Mouse (Mus musculus): Measurements from ENCODE around the gene C1s1. TPM values are rescaled to one million over a fixed set of nuclear protein-coding genes. Genes with fewer than 3 reads are reported as not detected.
"Not testable (repeated sequence)": the region's sequence is repeated elsewhere in the genome, so short reads cannot be mapped to it uniquely, and the experiment has no call there.

The C1s1 gene
- polyA plus RNA-seq (2015; fragmentation: Nextera tagmentation; extraction: Ambion mirVana): 16.9 and 18.0 TPM in 2 replicates

- H3K4me1 ChIP-seq (replicated peaks; ENCODE audit: control insufficient read depth, insufficient read depth); H3K4me3 ChIP-seq (ENCODE audit: low read depth, low read length); H3K27me3 ChIP-seq (ENCODE audit: control insufficient read depth, insufficient read depth, low read length); H3K4me2 ChIP-seq (replicated peaks; ENCODE audit: low read depth); H3K9ac ChIP-seq (ENCODE audit: low read length); H3K9me3 ChIP-seq (ENCODE audit: control insufficient read depth, low read length); H3K36me3 ChIP-seq (ENCODE audit: control insufficient read depth, insufficient read depth, low read length); H3K27ac ChIP-seq (replicated peaks): not testable (repeated sequence)
- peak; percentile 93 for ATAC-seq (ENCODE audit: low FRiP score, low TSS enrichment)
- peak; percentile 21 for DNase-seq (ENCODE audit: low spot score)
- WGBS: 0% methylated on average over 1 of the region's 1 CpGs
- TF ChIP-seq CTCF (IDR thresholded peaks at IDR 0.05; ENCODE audit: low read depth): peak; percentile 74
Observed at GRCm38 (mm10) chr6:124542284-124542683, at the start of gene C1s1. Gene C1s1 (minus strand): TSS chr6:124542359.

GRCm38 (mm10) chr6:124588771-124589170 is 46.6 kb upstream of the C1s1 start:
- no peak for TF ChIP-seq EP300 (optimal IDR thresholded peaks at IDR 0.05)
- no peak for TF ChIP-seq CTCF (IDR thresholded peaks at IDR 0.05; ENCODE audit: low read depth)
- H3K9ac ChIP-seq (ENCODE audit: low read length): no peak overlapping the region

GRCm38 (mm10) chr6:124586266-124586665 is 44.1 kb upstream of the C1s1 start:
- DNase-seq (ENCODE audit: low spot score) (no peak), ATAC-seq (ENCODE audit: low FRiP score, low TSS enrichment) (no peak)
- Histone ChIP-seq H3K4me1 (replicated peaks; ENCODE audit: control insufficient read depth, insufficient read depth) (no peaks in the 10 kb centered on the region), H3K9me3 (ENCODE audit: control insufficient read depth, low read length) (no peaks in the 10 kb centered on the region), H3K9ac (ENCODE audit: low read length) (no peak overlapping the region), H3K36me3 (ENCODE audit: control insufficient read depth, insufficient read depth, low read length) (no peaks in the 10 kb centered on the region), H3K4me2 (replicated peaks; ENCODE audit: low read depth) (no peak overlapping the region), H3K4me3 (ENCODE audit: low read depth, low read length) (no peak overlapping the region), H3K27me3 (ENCODE audit: control insufficient read depth, insufficient read depth, low read length) (no peaks in the 10 kb centered on the region), H3K27ac (replicated peaks) (no peak overlapping the region)
- TF ChIP-seq CTCF (IDR thresholded peaks at IDR 0.05; ENCODE audit: low read depth): no peak
- no peak for TF ChIP-seq EP300 (optimal IDR thresholded peaks at IDR 0.05)
- 78% methylated on average over 4 of the region's 4 CpGs for WGBS

More at GRCm38 (mm10) chr6:124588771-124589170, 46.6 kb upstream of the C1s1 start:
- no peaks in the 10 kb centered on the region for H3K9me3 ChIP-seq (ENCODE audit: control insufficient read depth, low read length)
- no peaks in the 10 kb centered on the region for H3K4me1 ChIP-seq (replicated peaks; ENCODE audit: control insufficient read depth, insufficient read depth)
- H3K4me3 ChIP-seq (ENCODE audit: low read depth, low read length): no peak overlapping the region
- H3K27me3 ChIP-seq (ENCODE audit: control insufficient read depth, insufficient read depth, low read length): no peaks in the 10 kb centered on the region
- no peak overlapping the region for H3K4me2 ChIP-seq (replicated peaks; ENCODE audit: low read depth)
- no peaks in the 10 kb centered on the region for H3K36me3 ChIP-seq (ENCODE audit: control insufficient read depth, insufficient read depth, low read length)
- H3K27ac ChIP-seq (replicated peaks): no peak overlapping the region
- ATAC-seq (ENCODE audit: low FRiP score, low TSS enrichment) (no peak), DNase-seq (ENCODE audit: low spot score) (no peak)

GRCm38 (mm10) chr6:124585761-124586160 is 43.6 kb upstream of the C1s1 start:
- Histone ChIP-seq H3K4me3 (ENCODE audit: low read depth, low read length) (no peak overlapping the region), H3K4me2 (replicated peaks; ENCODE audit: low read depth) (no peak overlapping the region), H3K27me3 (ENCODE audit: control insufficient read depth, insufficient read depth, low read length) (no peaks in the 10 kb centered on the region), H3K9me3 (ENCODE audit: control insufficient read depth, low read length) (no peaks in the 10 kb centered on the region), H3K4me1 (replicated peaks; ENCODE audit: control insufficient read depth, insufficient read depth) (no peaks in the 10 kb centered on the region), H3K36me3 (ENCODE audit: control insufficient read depth, insufficient read depth, low read length) (no peaks in the 10 kb centered on the region), H3K9ac (ENCODE audit: low read length) (no peak overlapping the region), H3K27ac (replicated peaks) (no peak overlapping the region)
- TF ChIP-seq EP300 (optimal IDR thresholded peaks at IDR 0.05): no peak
- no peak for TF ChIP-seq CTCF (IDR thresholded peaks at IDR 0.05; ENCODE audit: low read depth)
- 73% methylated on average over 3 of the region's 3 CpGs for WGBS
- ATAC-seq (ENCODE audit: low FRiP score, low TSS enrichment) (no peak), DNase-seq (ENCODE audit: low spot score) (no peak)

GRCm38 (mm10) chr6:124584935-124585334 is 42.8 kb upstream of the C1s1 start:
- no peaks in the 10 kb centered on the region for H3K36me3 ChIP-seq (ENCODE audit: control insufficient read depth, insufficient read depth, low read length)
- WGBS: 44% methylated on average over 3 of the region's 3 CpGs
- H3K4me1 ChIP-seq (replicated peaks; ENCODE audit: control insufficient read depth, insufficient read depth): no peaks in the 10 kb centered on the region
- DNase-seq (ENCODE audit: low spot score) (no peak), ATAC-seq (ENCODE audit: low FRiP score, low TSS enrichment) (no peak)
- no peak overlapping the region for H3K9ac ChIP-seq (ENCODE audit: low read length)
- no peaks in the 10 kb centered on the region for H3K9me3 ChIP-seq (ENCODE audit: control insufficient read depth, low read length)
- no peak overlapping the region for H3K27ac ChIP-seq (replicated peaks)
- H3K4me2 ChIP-seq (replicated peaks; ENCODE audit: low read depth): no peak overlapping the region
- no peak overlapping the region for H3K4me3 ChIP-seq (ENCODE audit: low read depth, low read length)
- H3K27me3 ChIP-seq (ENCODE audit: control insufficient read depth, insufficient read depth, low read length): no peaks in the 10 kb centered on the region
- TF ChIP-seq CTCF (IDR thresholded peaks at IDR 0.05; ENCODE audit: low read depth) (no peak), EP300 (optimal IDR thresholded peaks at IDR 0.05) (no peak)

GRCm38 (mm10) chr6:124582231-124582630 is 40.1 kb upstream of the C1s1 start:
- ATAC-seq (ENCODE audit: low FRiP score, low TSS enrichment) (no peak), DNase-seq (ENCODE audit: low spot score) (no peak)
- Histone ChIP-seq H3K4me3 (ENCODE audit: low read depth, low read length) (no peak overlapping the region), H3K27me3 (ENCODE audit: control insufficient read depth, insufficient read depth, low read length) (no peaks in the 10 kb centered on the region), H3K36me3 (ENCODE audit: control insufficient read depth, insufficient read depth, low read length) (no peaks in the 10 kb centered on the region), H3K4me2 (replicated peaks; ENCODE audit: low read depth) (no peak overlapping the region), H3K4me1 (replicated peaks; ENCODE audit: control insufficient read depth, insufficient read depth) (no peaks in the 10 kb centered on the region), H3K27ac (replicated peaks) (no peak overlapping the region), H3K9me3 (ENCODE audit: control insufficient read depth, low read length) (no peaks in the 10 kb centered on the region), H3K9ac (ENCODE audit: low read length) (no peak overlapping the region)
- TF ChIP-seq CTCF (IDR thresholded peaks at IDR 0.05; ENCODE audit: low read depth): no peak
- no peak for TF ChIP-seq EP300 (optimal IDR thresholded peaks at IDR 0.05)
- WGBS: 75% methylated on average over 1 of the region's 1 CpGs

GRCm38 (mm10) chr6:124580155-124580554 is 38.0 kb upstream of the C1s1 start:
- H3K9ac ChIP-seq (ENCODE audit: low read length); H3K27me3 ChIP-seq (ENCODE audit: control insufficient read depth, insufficient read depth, low read length); H3K36me3 ChIP-seq (ENCODE audit: control insufficient read depth, insufficient read depth, low read length); H3K27ac ChIP-seq (replicated peaks); DNase-seq (ENCODE audit: low spot score); H3K9me3 ChIP-seq (ENCODE audit: control insufficient read depth, low read length); H3K4me2 ChIP-seq (replicated peaks; ENCODE audit: low read depth); H3K4me3 ChIP-seq (ENCODE audit: low read depth, low read length); H3K4me1 ChIP-seq (replicated peaks; ENCODE audit: control insufficient read depth, insufficient read depth): not testable (repeated sequence)
- ATAC-seq (ENCODE audit: low FRiP score, low TSS enrichment): peak; percentile 42; the same call in 1 of the 2 replicates
- WGBS: 84% methylated on average over 7 of the region's 7 CpGs

- not testable (repeated sequence) for H3K27ac ChIP-seq (replicated peaks); H3K4me1 ChIP-seq (replicated peaks; ENCODE audit: control insufficient read depth, insufficient read depth); ATAC-seq (ENCODE audit: low FRiP score, low TSS enrichment); H3K9me3 ChIP-seq (ENCODE audit: control insufficient read depth, low read length); H3K27me3 ChIP-seq (ENCODE audit: control insufficient read depth, insufficient read depth, low read length); DNase-seq (ENCODE audit: low spot score); H3K9ac ChIP-seq (ENCODE audit: low read length); H3K4me2 ChIP-seq (replicated peaks; ENCODE audit: low read depth); H3K4me3 ChIP-seq (ENCODE audit: low read depth, low read length); H3K36me3 ChIP-seq (ENCODE audit: control insufficient read depth, insufficient read depth, low read length)
- 87% methylated on average over 3 of the region's 3 CpGs for WGBS
Observed at GRCm38 (mm10) chr6:124575155-124575678, 33.1 kb upstream of the C1s1 start.
